In genomic region chr10:117393891-117394395, GRCm38 (mm10) we compare ENCODE assay signal across 9 mouse cellular contexts. TPM values are rescaled to one million over a fixed set of nuclear protein-coding genes. Genes with fewer than 3 reads are reported as not detected.
A peak's percentile ranks its signal among the peaks of the same experiment; 100 is the strongest.
DNase-seq lines count a peak whose midpoint lies in the region; ATAC-seq and TF ChIP-seq lines count a peak whose summit lies in the region.
"Had no signal": no experiment of that assay in that cellular context is flagged by ENCODE, and none has a peak within 500 bp of the region (broad histone marks: within the 10 kb centered on the region; RNA-seq: fewer than 3 reads in every experiment).

No protein-coding gene starts in this region.

- H3K9me3 ChIP-seq in megakaryocyte, embryonic 14.5 days, result no peaks in the 10 kb centered on the region
- no peaks in the 10 kb centered on the region for H3K9me3 ChIP-seq in forebrain, embryonic 12.5 days
- no peaks in the 10 kb centered on the region for H3K9me3 ChIP-seq in limb, embryonic 14.5 days (ENCODE audit: control insufficient read depth, low read length)
- no peaks in the 10 kb centered on the region for H3K9me3 ChIP-seq in stomach, embryonic 14.5 days (ENCODE audit: control insufficient read depth, low read depth, low read length)

- no peak for TF ChIP-seq POLR2A in limb, embryonic 14.5 days (IDR thresholded peaks at IDR 0.05; ENCODE audit: borderline replicate concordance, extremely low read depth, insufficient read depth, insufficient read length)

- WGBS in forebrain, embryonic 12.5 days, result 64% methylated on average over 11 of the region's 11 CpGs
- WGBS in limb, embryonic 14.5 days, result 52% methylated on average over 11 of the region's 11 CpGs
- 48% methylated on average over 11 of the region's 11 CpGs for WGBS in stomach, embryonic 14.5 days

- H3K27ac ChIP-seq in forebrain, embryonic 12.5 days, result no peak overlapping the region
- H3K27ac ChIP-seq in limb, embryonic 14.5 days (replicated peaks; ENCODE audit: low read depth, low read length), result no peak overlapping the region
- H3K27ac ChIP-seq in stomach, embryonic 14.5 days (ENCODE audit: low read length), result no peak overlapping the region

- DNase-seq in limb, embryonic 14.5 days (ENCODE audit: low spot score), result no peak
- no peak for DNase-seq in spleen, adult 18-20 months
- no peak for DNase-seq in cerebellum, adult 18-20 months
- no peak for DNase-seq in frontal cortex, postnatal 25 days (ENCODE audit: low spot score in 2 of 2)
- DNase-seq: layer of hippocampus, adult 9-11 months had no signal

- peak overlapping the region; percentile 62 for H3K4me2 ChIP-seq in forebrain, embryonic 12.5 days
- H3K4me2 ChIP-seq in limb, embryonic 14.5 days (replicated peaks; ENCODE audit: low read depth, low read length, severe bottlenecking), result peak overlapping the region; percentile 70
- peak overlapping the region; percentile 54 for H3K4me2 ChIP-seq in stomach, embryonic 14.5 days (replicated peaks; ENCODE audit: low read depth, low read length)

- peak overlapping the region; percentile 90 for H3K4me3 ChIP-seq in megakaryocyte, embryonic 14.5 days (replicated peaks)
- H3K4me3 ChIP-seq in forebrain, embryonic 12.5 days (replicated peaks), result peak overlapping the region; percentile 37
- H3K4me3 ChIP-seq in limb, embryonic 14.5 days (replicated peaks; ENCODE audit: low read length), result peak overlapping the region; percentile 38
- peak overlapping the region; percentile 24 for H3K4me3 ChIP-seq in stomach, embryonic 14.5 days (ENCODE audit: low read depth, low read length)

- H3K36me3 ChIP-seq in megakaryocyte, embryonic 14.5 days (replicated peaks; ENCODE audit: low read length), result peaks cover 3% of the 10 kb centered on the region
- no peaks in the 10 kb centered on the region for H3K36me3 ChIP-seq in forebrain, embryonic 12.5 days (replicated peaks)
- no peaks in the 10 kb centered on the region for H3K36me3 ChIP-seq in limb, embryonic 14.5 days (ENCODE audit: control insufficient read depth, insufficient read depth, low read length)
- no peaks in the 10 kb centered on the region for H3K36me3 ChIP-seq in stomach, embryonic 14.5 days (ENCODE audit: control insufficient read depth, insufficient read depth, low read length)

- H3K4me1 ChIP-seq in megakaryocyte, embryonic 14.5 days, result peaks cover 51% of the 10 kb centered on the region
- H3K4me1 ChIP-seq in forebrain, embryonic 12.5 days, result peaks cover 9% of the 10 kb centered on the region
- H3K4me1 ChIP-seq in limb, embryonic 14.5 days (ENCODE audit: control insufficient read depth, insufficient read depth, low read length), result peaks cover 3% of the 10 kb centered on the region
- no peaks in the 10 kb centered on the region for H3K4me1 ChIP-seq in stomach, embryonic 14.5 days (ENCODE audit: control insufficient read depth, insufficient read depth, low read length)

- no peaks in the 10 kb centered on the region for H3K27me3 ChIP-seq in megakaryocyte, embryonic 14.5 days (replicated peaks)
- peaks cover 3% of the 10 kb centered on the region; the same call in 1 of the 2 replicates for H3K27me3 ChIP-seq in forebrain, embryonic 12.5 days
- no peaks in the 10 kb centered on the region for H3K27me3 ChIP-seq in limb, embryonic 14.5 days (ENCODE audit: control insufficient read depth, insufficient read depth, low read length)
- no peaks in the 10 kb centered on the region for H3K27me3 ChIP-seq in stomach, embryonic 14.5 days (ENCODE audit: control insufficient read depth, insufficient read depth, low read length)

- ATAC-seq in megakaryocyte, adult 5-6 weeks (ENCODE audit: poor library complexity, severe bottlenecking), result no peak
- 0 out of 2 replicates have a peak, but pooled peaks have one; percentile 16 for ATAC-seq in forebrain, embryonic 12.5 days (ENCODE audit: low FRiP score)
- ATAC-seq in limb, embryonic 14.5 days (ENCODE audit: low FRiP score, low read depth), result no peak
- ATAC-seq in stomach, embryonic 14.5 days (ENCODE audit: insufficient number of reproducible peaks, insufficient read depth, low FRiP score, low read depth), result no peak

- H3K9ac ChIP-seq in forebrain, embryonic 12.5 days, result peak overlapping the region; percentile 45; the same call in 1 of the 2 replicates
- H3K9ac ChIP-seq in limb, embryonic 14.5 days (ENCODE audit: low read depth, low read length, severe bottlenecking), result peak overlapping the region; percentile 53
- H3K9ac ChIP-seq in stomach, embryonic 14.5 days (replicated peaks; ENCODE audit: low read depth, low read length), result no peak overlapping the region

RNA-seq across cellular contexts. Expression of gene Cpsf6, which starts 14.1 kb away (rescaled TPM):
- polyA plus RNA-seq in megakaryocyte, embryonic 14.5 days (2012; ENCODE audit: insufficient read depth, low replicate concordance), result 77.6 and 434 TPM in 2 replicates
- total RNA-seq in megakaryocyte, adult 5-6 weeks (2015), result 70.3 and 88.4 TPM in 2 replicates
- 87.7 and 103 TPM in 2 replicates for total RNA-seq in megakaryocyte, adult 5-6 weeks (2017)
- polyA plus RNA-seq in forebrain, embryonic 12.5 days (2016; fragmentation: Nextera tagmentation; extraction: Ambion mirVana), result 301 and 313 TPM in 2 replicates
- 119 and 137 TPM in 2 replicates for polyA plus RNA-seq in limb, embryonic 14.5 days (2012; rRNA removed)
- 144 and 153 TPM in 2 replicates for polyA plus RNA-seq in limb, embryonic 14.5 days (2014; fragmentation: Nextera tagmentation; extraction: Ambion mirVana)
- 173 and 185 TPM in 2 replicates for polyA plus RNA-seq in stomach, embryonic 14.5 days (2014; fragmentation: Nextera tagmentation; extraction: Ambion mirVana)

Comparison
In these comparisons a context has a peak if more than half of its experiments do, and no peak if none do; other contexts are left out.
1. H3K4me3 ChIP-seq: peak in every context shown above with its lines; median percentile 90 in megakaryocyte, embryonic 14.5 days; 38 in limb, embryonic 14.5 days; 37 in forebrain, embryonic 12.5 days; 24 in stomach, embryonic 14.5 days.